Mouse (Mus musculus) CH12.LX (cell line): ENCODE measurements at regions not wholly inside any gene's neighbourhood (a gene's known extent, or its start where the extent isn't known, plus 50 kb on each side); places are given as distances from the start of the nearest gene placed in this dataset.

Experiments
- DNase-seq: peaks from one replicate; pipeline ENCODE4 v3.0.0-alpha.2; 2013; ENCODE audit errors: extremely low read depth
- H3K27ac ChIP-seq: 2 replicates; pipeline ENCODE4 v1.5.1; 2012; ENCODE audit warnings: low read depth, mild to moderate bottlenecking, control low read depth, moderate library complexity; ENCODE audit not compliant: insufficient read depth
- H3K27me3 ChIP-seq: replicated peaks from 2 replicates; pipeline ENCODE3; 2012; ENCODE audit warnings: inconsistent platforms
- H3K36me3 ChIP-seq, 2 experiments: replicated peaks in 1 of 2; 2 replicates each; pipeline versions ENCODE3 to v1.6.1; 2012; ENCODE audit warnings: inconsistent platforms in 1 of 2, low read length in 1 of 2, mild to moderate bottlenecking in 1 of 2, mixed read lengths in 1 of 2, moderate library complexity in 1 of 2; ENCODE audit not compliant: control insufficient read depth in 1 of 2, insufficient read depth in 1 of 2
- H3K4me1 ChIP-seq, 2 experiments: 2 replicates each; pipeline ENCODE4 v1.6.1; 2012; ENCODE audit warnings: inconsistent platforms in 1 of 2, moderate library complexity in 1 of 2; ENCODE audit not compliant: insufficient read depth in 2 of 2, control insufficient read depth in 1 of 2
- H3K4me2 ChIP-seq: 2 replicates; pipeline ENCODE4 v1.6.1; 2012; ENCODE audit warnings: low read depth, mild to moderate bottlenecking, control low read depth; ENCODE audit not compliant: poor library complexity, insufficient read depth, severe bottlenecking
- H3K4me3 ChIP-seq, 3 experiments: fragments of 150-350 bp in 1 of 3; sonication (generic) in 1 of 3; replicated peaks in 1 of 3; 2 replicates each; pipeline versions ENCODE3 to v1.5.1; 2011 to 2012; ENCODE audit warnings: low read depth in 2 of 3, low read length in 2 of 3, mild to moderate bottlenecking in 2 of 3, moderate library complexity in 2 of 3, control low read depth in 1 of 3, improper control_type of control experiment in 1 of 3, inconsistent platforms in 1 of 3, mixed read lengths in 1 of 3; ENCODE audit not compliant: poor library complexity in 1 of 3
- H3K79me2 ChIP-seq: replicated peaks from 2 replicates; pipeline ENCODE4 v1.6.1; 2012; ENCODE audit warnings: mild to moderate bottlenecking, moderate library complexity; ENCODE audit not compliant: control insufficient read depth, poor library complexity, insufficient read depth, severe bottlenecking; ENCODE audit errors: extremely low read depth
- H3K9ac ChIP-seq: 2 replicates; pipeline ENCODE4 v1.6.1; 2012; ENCODE audit warnings: low read depth, mild to moderate bottlenecking, control low read depth, moderate library complexity; ENCODE audit not compliant: insufficient read depth
- H3K9me3 ChIP-seq: replicated peaks from 2 replicates; pipeline ENCODE3; 2012; ENCODE audit warnings: low read length, inconsistent platforms, mixed read lengths
- CHD2 ChIP-seq: IDR thresholded peaks from 2 replicates; pipeline ENCODE4 v1.6.1; 2011; ENCODE audit warnings: low read length, improper control_type of control experiment
- IRF4 ChIP-seq: IDR thresholded peaks from 2 replicates; pipeline ENCODE4 v1.6.1; 2014; ENCODE audit warnings: low read depth, mild to moderate bottlenecking, inconsistent platforms, low read length, improper control_type of control experiment
- JUN ChIP-seq: IDR thresholded peaks from 2 replicates; pipeline ENCODE4 v1.6.1; 2011; ENCODE audit warnings: low read depth, mild to moderate bottlenecking, low read length, improper control_type of control experiment, moderate library complexity; ENCODE audit not compliant: insufficient read depth
- JUND ChIP-seq: conservative IDR thresholded peaks from 2 replicates; pipeline ENCODE4 v1.6.1; 2011; ENCODE audit warnings: low read depth, low read length, improper control_type of control experiment
- KAT2A ChIP-seq: IDR thresholded peaks from 2 replicates; pipeline ENCODE4 v1.6.1; 2012; ENCODE audit warnings: low read length, improper control_type of control experiment, inconsistent platforms; ENCODE audit not compliant: insufficient replicate concordance
- MAZ ChIP-seq: IDR thresholded peaks from 2 replicates; pipeline ENCODE4 v1.6.1; 2012; ENCODE audit warnings: low read depth, mild to moderate bottlenecking, inconsistent platforms, low read length, improper control_type of control experiment, moderate library complexity
- MEF2A ChIP-seq: IDR thresholded peaks from 2 replicates; pipeline ENCODE4 v1.6.1; 2014; ENCODE audit warnings: low read depth, mild to moderate bottlenecking, inconsistent platforms, low read length, improper control_type of control experiment, borderline replicate concordance
- MYC ChIP-seq: IDR thresholded peaks from 2 replicates; pipeline ENCODE4 v1.6.1; 2011; ENCODE audit warnings: low read depth, mild to moderate bottlenecking, improper control_type of control experiment, low read length
- NELFE ChIP-seq: IDR thresholded peaks from 2 replicates; pipeline ENCODE4 v1.6.1; 2011; ENCODE audit warnings: low read depth, low read length, improper control_type of control experiment
- PAX5 ChIP-seq: IDR thresholded peaks from 2 replicates; pipeline ENCODE4 v1.6.1; 2012; ENCODE audit warnings: low read length, inconsistent platforms, mixed read lengths
- SMC3 ChIP-seq: IDR thresholded peaks from 2 replicates; pipeline ENCODE4 v1.6.1; 2011; ENCODE audit warnings: low read depth, low read length, improper control_type of control experiment
- TBP ChIP-seq: conservative IDR thresholded peaks from 2 replicates; pipeline ENCODE4 v1.6.1; 2011; ENCODE audit warnings: low read depth, low read length, improper control_type of control experiment
- USF1 ChIP-seq: IDR thresholded peaks from 2 replicates; pipeline ENCODE4 v1.6.1; 2014; ENCODE audit warnings: low read depth, mild to moderate bottlenecking, inconsistent platforms, low read length, improper control_type of control experiment
- ZC3H11A ChIP-seq: IDR thresholded peaks from 2 replicates; pipeline ENCODE4 v1.6.1; 2012; ENCODE audit warnings: low read depth, mild to moderate bottlenecking, inconsistent platforms, low read length, improper control_type of control experiment
- ZKSCAN1 ChIP-seq: IDR thresholded peaks from 2 replicates; pipeline ENCODE4 v1.6.1; 2012; ENCODE audit warnings: low read depth, inconsistent platforms, low read length, improper control_type of control experiment, borderline replicate concordance
- ZMIZ1 ChIP-seq: IDR thresholded peaks from 2 replicates; pipeline ENCODE4 v1.6.1; 2012; ENCODE audit warnings: low read depth, mild to moderate bottlenecking, inconsistent platforms, low read length, improper control_type of control experiment
- dilution Hi-C: fragments of 300-500 bp; cut with MboI; formaldehyde crosslinking; loops from 2 replicates; pipeline ENCODE4 v1.14.3; 2020; ENCODE audit warnings: low sequenced_read_pairs; ENCODE audit not compliant: extremely low pct_unique_long_range_greater_than_20kb, extremely low pct_ligation_motif_present
- in situ Hi-C: fragments of 300-500 bp; cut with MboI; formaldehyde crosslinking; loops from 3 replicates; pipeline ENCODE4 v1.14.3; 2019; ENCODE audit warnings: low sequenced_read_pairs, low pct_ligation_motif_present, low pct_unique_long_range_greater_than_20kb, mixed read lengths

DNA sequence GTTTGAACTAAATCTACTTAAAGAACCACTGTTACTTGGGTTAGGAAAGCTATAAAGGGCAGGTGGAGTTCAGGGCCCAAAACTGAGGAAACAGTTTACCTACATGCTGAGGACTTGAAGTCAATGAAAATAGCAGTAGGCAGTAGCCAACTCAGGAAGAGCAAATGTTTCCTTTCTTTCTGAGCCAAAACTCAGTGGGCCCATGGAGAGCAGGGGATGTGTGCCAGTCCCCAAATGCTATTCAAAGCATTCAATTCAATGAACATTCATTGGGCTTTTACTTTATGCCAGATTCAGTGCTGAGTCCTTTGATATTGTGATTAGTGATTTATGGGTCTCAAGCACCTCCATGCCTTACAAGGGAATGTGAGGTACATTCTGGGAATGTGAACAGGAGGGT is 52.7 kb upstream of the Magea4 start:
- Histone ChIP-seq H3K9ac (no peak overlapping the region), H3K27me3 (no peaks in the 10 kb centered on the region), H3K27ac (no peak overlapping the region), H3K36me3 (no peaks in the 10 kb centered on the region), H3K9me3 (no peaks in the 10 kb centered on the region), H3K79me2 (no peaks in the 10 kb centered on the region), H3K4me1 (no peaks in the 10 kb centered on the region), H3K4me2 (no peak overlapping the region), H3K4me3 (no peak overlapping the region)
- TF ChIP-seq NELFE (no peak), PAX5 (no peak), ZMIZ1 (no peak), ZC3H11A (no peak), CHD2 (no peak), JUND (no peak), SMC3 (no peak), MEF2A (no peak), MYC (no peak), TBP (no peak), MAZ (no peak), KAT2A (no peak), IRF4 (no peak), ZKSCAN1 (no peak), JUN (no peak), USF1 (no peak)
- in situ Hi-C loops: no loop called here
- dilution Hi-C loops: no loop called here
- no peak for DNase-seq
